Mouse (Mus musculus): ENCODE measurements at regions not wholly inside any gene's neighbourhood (a gene's known extent, or its start where the extent isn't known, plus 50 kb on each side); places are given as distances from the start of the nearest gene placed in this dataset.
A peak's percentile ranks its signal among the peaks of the same experiment; 100 is the strongest.

DNA sequence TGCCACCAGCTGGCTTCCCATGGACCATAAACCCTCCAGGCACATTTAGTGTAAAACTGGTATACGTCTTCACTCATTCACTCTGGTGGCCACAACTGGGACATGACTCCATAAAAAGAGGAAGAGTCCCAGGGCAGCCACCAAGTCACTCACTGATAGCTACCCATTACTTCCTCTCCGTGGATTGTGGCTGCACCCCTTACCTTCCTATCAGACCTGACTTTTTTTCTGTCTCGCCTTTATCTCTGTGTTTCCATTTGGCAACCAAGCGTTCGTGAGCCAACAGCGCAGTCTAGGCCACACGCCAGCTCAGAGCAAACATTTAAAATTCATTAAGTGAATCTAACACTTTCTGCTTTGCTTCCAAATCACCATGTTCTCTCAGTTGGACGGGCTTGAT is 53.9 kb upstream of the Slc44a1 start:
- DNase-seq (ENCODE audit: low spot score) = peak; percentile 20

DNA sequence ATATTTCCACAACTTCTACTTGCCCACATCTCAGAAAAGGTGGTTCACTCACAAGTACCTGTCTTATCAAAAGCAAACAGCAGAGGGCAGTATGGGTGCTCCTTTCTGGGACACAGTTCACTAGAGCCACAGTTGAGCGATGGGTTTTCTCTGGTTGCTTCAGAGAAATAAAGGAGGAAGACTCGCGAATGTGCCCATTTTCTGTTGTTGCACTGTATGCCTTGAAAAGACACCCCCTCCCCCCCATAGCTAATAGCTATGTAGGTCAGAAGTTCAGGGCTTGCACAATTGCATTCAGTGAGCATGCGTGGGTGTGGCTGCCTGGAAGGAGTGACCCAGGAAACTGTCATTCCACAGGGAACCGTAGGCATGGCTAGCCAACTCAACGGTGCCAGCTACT is 55.5 kb upstream of the Slc44a1 start:
- peak; percentile 38 for DNase-seq (ENCODE audit: low spot score)

DNA sequence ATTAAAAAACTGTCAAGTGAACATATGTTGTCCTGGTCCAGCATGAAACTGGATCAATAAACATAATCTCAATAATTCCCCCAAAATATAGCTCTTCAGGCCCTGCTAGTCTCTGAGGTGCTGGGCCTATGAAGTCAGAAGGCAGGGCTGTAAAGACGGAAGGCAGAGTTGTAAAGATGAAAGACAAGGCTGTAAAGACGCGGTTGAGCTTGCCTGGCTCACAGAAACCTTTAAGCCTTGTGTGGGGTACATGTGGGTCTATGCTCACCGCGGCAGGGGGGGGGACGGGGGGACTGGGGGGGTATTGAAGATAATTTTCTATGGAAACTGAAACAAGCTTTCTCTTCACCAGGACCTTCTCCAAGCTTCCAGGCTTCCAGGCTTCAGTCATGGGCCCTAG is 56.1 kb upstream of the Slc44a1 start:
- DNase-seq (ENCODE audit: low spot score) = no peak

DNA sequence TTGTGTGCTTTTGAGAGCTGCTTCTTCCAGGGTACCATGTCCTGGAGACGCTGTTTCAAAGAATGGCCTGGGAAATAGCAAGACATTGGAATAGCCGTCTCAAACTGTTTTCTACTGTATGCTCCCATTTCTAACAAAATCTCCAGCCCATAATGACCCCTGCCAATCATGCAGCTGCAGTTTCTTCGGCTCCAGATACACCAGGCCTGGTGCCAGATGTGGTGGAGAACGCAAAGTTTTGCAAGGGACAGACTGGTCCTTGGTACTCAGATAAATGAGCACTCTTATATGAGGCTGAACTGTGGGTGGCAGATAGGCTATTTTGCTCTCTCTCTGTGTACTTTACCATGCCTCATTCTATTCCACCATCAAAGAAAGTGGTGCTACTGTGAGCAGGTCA is 58.2 kb upstream of the Slc44a1 start:
- no peak for DNase-seq (ENCODE audit: low spot score)

DNA sequence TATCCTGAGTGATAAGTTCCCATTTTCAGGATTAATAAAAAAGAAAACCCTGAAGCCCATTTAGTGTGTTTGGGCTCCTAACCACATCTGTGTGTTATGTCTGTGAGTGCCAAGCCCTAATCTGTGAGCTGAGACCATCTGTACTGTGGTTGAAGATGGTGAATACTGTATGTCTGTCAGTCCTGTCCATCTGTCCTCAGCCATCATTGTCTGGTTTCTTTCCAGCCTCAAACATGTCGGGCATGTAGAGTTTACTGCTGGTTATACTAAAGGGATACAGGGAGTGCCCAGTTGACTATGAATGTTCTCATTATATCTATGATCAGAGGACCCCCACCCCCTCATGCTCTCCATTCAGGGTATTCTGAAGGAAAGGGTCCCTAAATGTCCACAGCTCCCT is 60.4 kb upstream of the Slc44a1 start:
- no peak for DNase-seq (ENCODE audit: low spot score)

DNA sequence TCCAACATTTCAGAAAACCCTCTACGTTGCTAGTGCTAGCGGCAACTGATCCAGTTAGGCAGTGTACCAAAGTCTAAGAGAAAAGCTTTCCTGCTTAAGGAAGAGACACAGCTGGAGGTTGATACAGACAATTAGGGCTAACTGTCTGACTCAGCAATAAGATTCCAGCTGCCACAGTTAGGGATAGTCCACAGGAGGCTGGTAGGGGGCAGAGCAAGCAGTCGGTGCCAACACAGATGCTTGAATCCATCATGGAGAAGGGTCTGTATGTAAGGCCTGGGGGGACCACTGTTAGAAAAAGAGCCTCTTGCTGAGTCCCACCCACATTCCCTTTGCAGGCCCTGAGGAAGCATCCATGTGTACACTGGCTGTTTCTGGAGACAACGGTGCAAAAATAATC is 63.2 kb upstream of the Slc44a1 start:
- no peak for DNase-seq (ENCODE audit: low spot score)

DNA sequence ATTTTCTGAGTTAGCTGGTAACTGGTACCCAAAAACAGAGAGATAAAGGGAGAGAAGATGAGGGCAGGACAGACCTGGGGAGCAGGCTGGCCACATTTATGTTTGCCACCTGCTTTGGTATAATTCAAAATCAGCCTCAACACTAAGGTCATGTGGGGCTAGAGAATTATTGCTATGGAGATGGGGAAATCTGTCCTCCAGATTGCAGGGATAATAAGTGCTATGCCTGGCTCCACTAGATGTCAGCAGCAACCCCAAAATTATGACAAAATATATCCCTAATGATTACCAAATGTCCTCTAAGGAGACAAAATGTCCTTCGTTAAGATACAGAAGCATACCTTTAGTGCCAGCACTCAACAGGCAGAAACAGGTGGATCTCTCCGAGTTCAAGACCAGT is 83.8 kb upstream of the Slc44a1 start:
- DNase-seq (ENCODE audit: low spot score) = no peak

DNA sequence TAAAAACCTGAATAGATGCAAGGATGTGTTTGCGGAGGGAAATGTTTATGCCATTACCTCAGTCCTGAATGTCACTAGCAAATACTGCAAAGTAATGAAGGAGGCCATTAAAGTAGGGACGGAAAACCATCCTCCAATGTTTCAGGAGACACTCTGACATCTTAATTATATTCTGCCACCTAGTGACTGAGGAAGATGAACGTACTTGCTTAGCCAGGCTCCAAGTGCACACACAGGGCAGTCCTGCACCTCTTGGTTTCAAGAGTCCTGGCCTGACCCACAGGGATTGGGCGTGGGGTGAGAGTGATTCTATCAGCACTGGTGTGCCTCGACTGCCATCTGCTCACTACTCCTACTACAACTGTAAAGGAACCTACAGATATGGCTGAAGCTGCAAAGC is 85.3 kb upstream of the Slc44a1 start:
- DNase-seq (ENCODE audit: low spot score) = peak; percentile 22

DNA sequence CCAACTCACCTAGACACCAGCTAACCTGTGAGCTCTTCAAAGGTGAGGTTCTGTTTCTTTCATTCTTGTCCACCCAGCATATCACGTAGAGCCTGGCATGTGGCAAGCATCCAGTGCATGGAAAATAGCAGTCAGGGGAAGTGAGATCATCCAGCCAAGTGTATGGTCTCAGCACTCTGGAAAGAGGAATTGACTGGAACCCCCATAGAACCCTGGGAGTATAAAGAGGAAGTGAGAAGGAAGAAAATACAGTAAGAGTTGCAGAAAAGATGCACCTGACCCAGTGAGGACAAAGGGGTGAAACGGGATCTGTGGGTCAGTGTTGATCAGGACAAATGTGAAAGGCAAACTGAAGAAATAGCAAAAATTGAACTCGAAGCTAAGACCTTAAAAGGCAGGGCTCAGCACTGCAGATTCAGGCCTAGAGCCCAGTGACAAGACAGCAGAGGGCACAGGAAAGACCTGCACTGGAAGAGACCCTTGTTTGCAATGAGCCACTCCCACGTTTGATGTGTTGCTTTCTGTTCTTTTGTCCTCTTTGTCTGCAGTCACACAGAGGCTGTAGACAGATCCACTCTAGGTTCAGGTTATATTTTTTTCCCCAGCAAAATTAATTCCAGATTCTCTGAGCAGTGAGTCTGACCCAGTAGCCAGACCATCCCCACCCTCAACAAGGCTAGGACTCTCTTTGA is 86.7 kb upstream of the Slc44a1 start:
- no peak for DNase-seq (ENCODE audit: low spot score)

DNA sequence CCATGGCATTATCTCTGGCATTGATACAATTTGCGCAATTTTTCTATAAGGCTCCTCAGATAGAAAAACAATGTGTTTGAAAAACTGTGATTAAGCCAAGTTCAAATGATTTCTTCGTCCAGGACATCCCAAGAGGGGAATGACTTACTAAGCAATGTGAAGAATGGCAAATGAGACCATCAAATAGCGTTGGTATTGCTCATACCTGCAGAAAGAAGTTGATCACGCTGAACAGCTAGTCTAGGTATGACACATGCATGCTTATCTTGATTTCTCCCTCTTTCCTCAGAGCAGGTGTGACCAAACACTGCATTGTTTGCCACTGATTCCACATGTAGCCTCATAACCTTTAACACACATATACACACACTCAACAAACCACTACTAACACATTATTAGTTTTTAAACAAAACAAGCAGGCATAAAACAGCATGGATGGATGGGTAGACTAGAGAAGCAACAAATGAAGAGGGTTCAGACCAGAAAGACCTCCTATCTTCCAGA is 89.1 kb upstream of the Slc44a1 start:
- DNase-seq (ENCODE audit: low spot score) = no peak

DNA sequence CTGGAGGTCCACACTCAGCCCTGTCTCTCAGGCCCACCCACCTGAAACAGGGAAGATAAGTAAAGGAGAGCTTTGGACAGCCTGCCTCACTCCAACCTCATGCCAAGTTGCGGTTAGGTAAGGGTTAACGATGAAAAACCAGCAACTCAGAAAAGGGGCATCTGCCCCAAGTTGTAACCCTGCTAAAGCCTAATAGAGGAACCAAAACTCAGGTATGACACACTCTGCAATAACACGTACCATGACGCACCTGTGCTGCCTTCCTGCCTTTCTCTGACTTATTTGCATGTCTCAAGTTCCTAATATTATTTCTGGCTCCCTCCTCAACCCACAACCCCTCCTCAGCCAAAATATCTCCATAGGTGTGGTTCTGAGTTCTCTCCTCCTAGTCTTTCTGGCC is 94.9 kb upstream of the Slc44a1 start:
- DNase-seq (ENCODE audit: low spot score) = no peak

DNA sequence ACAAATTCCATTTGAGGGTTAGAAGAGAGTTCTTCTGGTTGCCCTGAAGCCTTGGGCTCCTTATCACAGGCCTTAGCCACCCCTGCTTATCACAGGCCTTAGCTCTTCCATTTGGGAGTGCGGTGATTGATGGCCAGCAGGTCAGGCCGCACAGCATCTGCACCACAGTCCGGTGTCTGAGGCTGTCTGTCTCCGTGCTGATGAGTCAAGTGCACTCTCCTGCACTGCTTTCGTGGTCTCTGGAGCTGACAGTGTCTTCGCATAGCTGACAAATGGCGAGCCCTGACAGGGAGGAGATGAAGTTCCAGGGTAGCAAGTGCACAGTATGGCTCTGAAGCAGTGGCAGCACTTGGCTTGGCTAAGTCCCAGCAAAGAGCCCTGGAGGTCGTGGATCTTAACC is 95.7 kb upstream of the Slc44a1 start:
- no peak for DNase-seq (ENCODE audit: low spot score)

DNA sequence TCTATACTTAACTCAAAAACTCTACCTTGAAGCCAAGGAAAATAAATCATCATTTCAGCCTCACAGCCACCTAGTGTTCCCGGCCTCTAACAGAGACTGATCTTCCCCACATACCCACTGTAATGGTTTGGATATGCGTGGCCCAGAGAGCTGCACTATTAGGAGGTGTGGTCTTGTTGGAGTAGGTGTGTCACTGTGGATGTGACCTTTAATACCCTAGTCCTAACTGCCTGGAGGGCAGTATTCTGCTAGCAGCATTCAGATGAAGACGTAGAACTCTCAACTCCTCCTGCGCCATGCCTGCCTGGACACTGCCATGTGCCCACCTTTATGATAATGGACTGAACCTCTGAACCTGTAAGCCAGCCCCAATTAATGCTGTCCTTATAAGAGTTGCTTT is 99.0 kb upstream of the Slc44a1 start:
- no peak for DNase-seq (ENCODE audit: low spot score)

DNA sequence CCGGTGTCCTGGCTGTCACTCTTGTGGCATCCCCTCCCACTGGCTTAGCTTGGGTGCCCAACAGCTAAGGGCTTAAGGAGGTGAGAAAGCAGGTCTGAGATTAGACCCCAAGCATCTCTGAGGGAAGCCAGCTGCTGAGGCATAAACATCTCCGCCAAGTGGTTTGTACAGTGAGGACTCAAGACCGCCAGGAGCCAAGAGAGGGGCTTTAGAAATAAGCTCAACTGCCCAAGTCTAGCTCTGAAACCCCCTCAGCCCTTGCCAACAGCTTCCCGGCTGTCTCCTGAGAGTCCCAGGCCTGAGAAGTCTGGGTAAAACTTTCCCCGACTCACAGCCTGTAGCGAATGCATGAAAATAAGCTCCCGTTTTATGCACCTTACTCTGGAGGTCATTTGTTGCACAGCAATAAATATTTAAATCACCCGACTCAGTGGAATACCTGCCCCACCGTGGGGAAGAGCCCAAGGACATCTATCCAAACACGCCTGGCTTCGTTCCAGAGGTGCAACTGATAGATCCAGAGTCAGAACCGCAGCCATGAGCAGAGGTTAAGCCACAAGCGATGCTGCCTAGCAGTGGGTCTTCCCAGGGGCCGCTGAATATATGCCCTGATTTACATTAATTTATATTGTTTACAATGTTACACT is 100.1 kb upstream of the Slc44a1 start:
- no peak for DNase-seq (ENCODE audit: low spot score)

DNA sequence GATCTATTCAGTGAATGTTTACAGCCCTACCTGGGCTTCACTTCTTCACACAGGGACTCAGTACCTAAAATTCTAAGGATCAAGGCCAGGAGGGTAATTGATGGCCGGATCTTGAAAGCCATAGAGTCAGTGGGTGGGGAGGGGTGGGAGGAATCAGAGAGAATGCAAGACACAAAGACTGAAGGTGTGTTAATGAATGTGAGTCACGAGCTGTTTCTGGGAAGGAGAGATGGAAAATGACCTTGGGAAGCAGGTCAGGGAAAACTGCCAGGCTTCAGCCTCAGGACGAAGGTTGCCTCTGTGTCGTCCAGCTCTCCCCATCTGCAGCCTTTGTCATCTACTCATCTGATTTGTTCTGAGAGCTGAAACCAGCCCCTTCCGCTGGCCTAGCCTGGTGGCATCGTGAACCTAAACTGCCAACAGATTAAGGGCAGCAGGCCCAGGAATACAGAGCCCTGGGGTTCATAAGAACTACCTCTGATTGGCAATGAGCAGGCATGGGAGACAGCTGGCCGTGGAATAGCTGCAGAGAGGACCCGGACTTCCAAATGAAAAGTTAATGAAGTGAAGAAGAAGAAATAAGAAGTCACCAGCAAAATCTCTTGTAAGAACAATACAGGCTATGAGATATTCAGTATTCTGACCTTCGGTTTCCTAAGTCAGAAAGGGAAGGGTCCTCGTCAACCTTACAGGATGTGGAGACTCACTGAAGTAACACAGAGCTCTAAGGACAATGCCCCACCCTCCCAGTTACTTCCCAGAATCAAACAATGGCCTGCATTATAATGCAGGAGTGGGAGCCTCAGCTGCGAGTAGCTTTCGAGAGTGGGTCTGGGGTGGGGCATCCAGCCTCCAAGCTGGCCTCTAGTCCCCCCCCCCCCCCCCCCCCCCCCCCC is 100.8 kb upstream of the Slc44a1 start:
- peak; percentile 29 for DNase-seq (ENCODE audit: low spot score)

DNA sequence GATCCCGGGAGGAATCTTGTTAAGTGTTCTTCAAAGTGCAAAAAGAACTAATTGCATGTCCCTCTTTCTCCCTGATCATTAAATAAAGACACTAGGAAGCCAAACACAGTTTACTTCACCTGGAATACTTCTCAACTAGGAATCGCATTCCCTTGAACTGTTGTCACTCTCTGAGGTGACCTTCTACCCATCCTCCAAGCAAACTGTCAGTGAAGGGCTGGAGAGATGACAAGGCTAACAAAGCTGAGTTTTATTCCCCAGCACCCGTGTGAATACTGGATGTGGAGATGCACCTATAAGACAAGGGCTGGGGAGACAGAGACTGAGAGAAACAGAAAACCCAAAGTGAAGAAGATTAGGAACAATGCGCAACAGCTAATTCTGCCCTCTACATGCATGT is 101.7 kb upstream of the Slc44a1 start:
- DNase-seq (ENCODE audit: low spot score) = no peak

DNA sequence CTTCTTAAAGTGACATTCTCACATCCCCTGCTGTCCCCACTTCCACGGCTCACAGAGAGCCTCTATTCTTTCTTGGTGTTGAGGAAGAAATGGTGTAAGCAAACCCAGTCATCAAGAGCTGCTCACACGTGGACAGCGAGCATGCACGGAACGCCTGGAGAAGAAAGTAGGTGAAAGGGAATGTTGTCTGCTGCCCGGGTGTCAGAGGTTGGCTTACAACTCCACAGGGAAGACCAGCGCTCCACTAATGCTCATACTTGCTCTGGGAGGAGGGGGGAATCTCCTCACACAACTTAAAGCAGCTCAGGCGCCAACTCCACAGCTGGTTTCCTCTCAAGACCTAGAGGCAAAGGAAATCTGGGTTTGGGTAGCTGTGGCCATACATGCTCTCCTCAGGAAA is 102.4 kb upstream of the Slc44a1 start:
- DNase-seq (ENCODE audit: low spot score) = peak; percentile 26

DNA sequence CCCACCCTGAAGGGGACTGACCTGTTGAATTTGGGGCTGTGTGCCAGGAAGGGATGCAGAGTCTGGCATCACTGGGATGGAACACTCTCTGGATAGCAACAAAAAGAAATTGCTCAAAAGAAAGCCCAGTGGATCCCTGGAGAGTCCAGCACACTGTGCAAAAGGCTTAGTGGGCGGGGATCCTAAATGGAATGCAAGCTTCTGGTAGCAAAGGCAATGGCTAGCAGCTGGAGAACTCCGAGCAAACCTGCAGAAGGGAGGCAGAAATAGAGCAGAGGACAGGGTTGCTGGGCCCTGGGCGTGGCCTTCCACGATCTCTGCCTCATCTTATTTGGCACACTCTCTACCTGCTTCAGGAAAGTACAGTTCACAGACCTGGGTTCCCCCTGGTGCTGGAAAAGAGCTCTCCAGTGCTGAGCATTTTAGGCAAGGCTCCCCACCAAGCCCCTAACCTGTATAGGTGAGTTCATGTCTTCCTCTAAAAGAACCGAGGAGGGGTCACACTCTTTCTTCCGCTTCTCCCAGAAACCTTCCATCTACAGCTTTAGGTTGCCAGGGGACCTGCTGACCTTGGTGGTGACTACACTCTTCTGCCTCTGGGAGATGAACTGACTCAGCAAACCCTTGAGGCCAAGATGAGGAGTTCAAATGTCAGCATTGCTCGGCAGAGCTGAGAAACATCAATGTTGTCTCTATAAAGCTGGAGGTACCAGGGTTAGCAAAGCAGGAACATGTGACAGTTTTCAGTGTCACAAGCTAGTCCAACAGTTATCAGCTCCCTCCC is 112.6 kb upstream of the Slc44a1 start:
- DNase-seq (ENCODE audit: low spot score) = no peak

DNA sequence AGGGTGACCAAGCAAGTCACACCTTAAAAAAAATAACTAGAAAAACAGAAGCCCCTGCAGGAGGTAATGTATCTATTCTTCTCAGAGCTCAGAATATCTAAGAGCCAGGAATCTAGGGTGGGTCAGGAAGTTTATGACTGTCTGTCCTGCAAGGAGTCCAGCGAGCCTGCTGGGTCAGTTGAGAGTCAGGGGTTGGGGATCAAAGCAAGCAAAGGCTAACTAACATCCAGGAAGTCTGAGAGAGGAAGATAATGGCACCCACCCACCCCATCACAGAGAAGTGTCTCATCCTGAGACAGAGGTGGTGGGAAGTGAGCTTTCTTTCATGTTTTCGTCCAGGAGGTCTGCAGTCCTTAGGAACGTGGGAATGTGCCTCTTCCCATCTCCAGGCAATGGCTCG is 116.4 kb upstream of the Slc44a1 start:
- DNase-seq (ENCODE audit: low spot score) = no peak

DNA sequence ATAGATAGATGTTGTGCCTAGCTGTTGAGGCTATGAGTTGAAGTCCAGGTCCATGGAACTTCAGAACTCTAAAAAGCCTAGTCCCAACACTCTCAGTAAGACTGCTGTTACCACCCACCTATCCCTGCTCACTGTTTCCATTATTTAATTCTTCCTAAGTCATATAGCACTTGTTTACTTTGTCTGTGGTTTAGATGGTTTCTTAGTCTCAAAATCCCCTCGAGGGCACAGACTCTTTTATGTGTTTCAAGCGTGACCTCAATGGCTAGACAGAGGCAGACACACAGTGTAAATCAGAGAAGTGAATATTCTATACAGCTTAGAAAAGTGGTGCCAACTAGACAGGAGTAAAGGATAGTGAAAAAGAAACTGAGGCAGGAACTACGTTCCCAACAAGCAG is 117.0 kb upstream of the Slc44a1 start:
- no peak for DNase-seq (ENCODE audit: low spot score)

DNA sequence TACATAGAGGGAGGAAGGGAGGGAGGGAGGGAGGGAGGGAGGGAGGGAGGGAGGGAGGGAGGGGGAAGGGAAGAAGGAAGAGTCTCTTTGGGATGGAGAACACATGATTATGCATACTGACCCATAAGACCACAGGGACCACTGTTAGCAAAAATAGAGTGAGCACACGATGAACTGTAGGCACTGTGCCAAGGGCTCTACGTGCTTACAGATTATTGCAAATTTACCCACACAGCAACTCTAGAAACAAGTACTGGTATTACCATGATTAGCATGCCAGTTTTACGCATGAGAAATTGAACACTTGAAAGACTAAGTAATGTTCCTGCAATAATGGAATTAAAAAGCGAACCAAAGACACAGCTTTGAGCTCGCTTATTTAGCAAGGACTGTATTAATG is 117.7 kb upstream of the Slc44a1 start:
- DNase-seq (ENCODE audit: low spot score) = no peak
